Mouse (Mus musculus): ENCODE results near the gene Vkorc1. TPM values are rescaled to one million over a fixed set of nuclear protein-coding genes. Genes with fewer than 3 reads are reported as not detected.
A peak's percentile ranks its signal among the peaks of the same experiment; 100 is the strongest.

Vkorc1 gene
- total and polyA plus RNA-seq, 3 experiments, result 36.2 to 66.4 TPM; not detected in 1

DNA sequence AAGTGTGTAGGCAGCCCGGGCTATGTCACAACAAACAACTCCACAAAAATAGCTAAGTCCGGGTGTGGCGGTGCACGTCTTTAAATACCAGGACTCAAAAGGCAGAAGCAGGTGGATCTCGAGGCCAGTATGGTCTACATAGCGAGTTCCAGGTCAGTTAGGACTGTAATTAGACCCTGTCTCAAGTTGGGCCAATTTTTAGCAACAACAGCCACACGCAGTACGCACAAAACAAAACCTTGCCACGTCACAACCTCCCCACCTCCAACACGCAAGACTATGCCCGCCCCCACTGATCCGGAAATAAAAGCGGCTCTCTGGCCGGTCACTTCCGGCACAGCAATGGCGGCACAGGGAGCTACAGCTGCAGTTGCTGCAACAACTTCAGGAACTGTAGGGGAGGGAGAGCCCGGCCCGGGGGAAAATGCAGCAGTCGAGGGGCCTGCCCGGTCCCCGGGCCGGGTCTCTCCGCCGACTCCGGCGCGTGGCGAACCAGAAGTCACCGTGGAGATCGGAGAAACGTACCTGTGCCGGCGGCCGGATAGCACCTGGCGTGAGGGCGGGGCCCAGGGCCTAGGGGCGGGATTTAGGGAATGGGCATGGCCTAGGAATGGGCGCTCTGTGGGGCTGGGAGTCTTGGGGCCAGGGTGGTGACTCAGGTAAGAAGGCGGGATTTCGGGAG is 16.9 kb upstream of the Vkorc1 start, which contains the start of gene Kat8 (continued):
- TF ChIP-seq HCFC1 (IDR thresholded peaks at IDR 0.05; ENCODE audit: low read depth, low read length) (peak; percentile 97), TAL1 (IDR thresholded peaks at IDR 0.05; ENCODE audit: low read length) (no peak), NRF1 (IDR thresholded peaks at IDR 0.05; ENCODE audit: insufficient read depth, low read depth, low read length, poor library complexity, severe bottlenecking) (peak; percentile 57)

GRCm38 (mm10) chr7:127908656-127909055 is 13.2 kb upstream of the Vkorc1 start:
- H3K9me3 ChIP-seq (replicated peaks; ENCODE audit: insufficient read depth, low read length), result no peaks in the 10 kb centered on the region
- H3K27me3 ChIP-seq (ENCODE audit: control insufficient read depth in 1 of 2, insufficient read depth in 2 of 2, low read length in 2 of 2), result no peaks in the 10 kb centered on the region
- H3K4me3 ChIP-seq (ENCODE audit: control insufficient read depth in 1 of 2, insufficient read depth in 1 of 2, low read depth in 2 of 2, low read length in 2 of 2), result no peak overlapping the region
- TF ChIP-seq POLR2AphosphoS2 (IDR thresholded peaks at IDR 0.05; ENCODE audit: low read length) (no peak), SIN3A (IDR thresholded peaks at IDR 0.05; ENCODE audit: low read length) (no peak), RAD21 (IDR thresholded peaks at IDR 0.05; ENCODE audit: low read depth, low read length) (no peak), CHD2 (IDR thresholded peaks at IDR 0.05; ENCODE audit: low read length) (no peak), TAL1 (IDR thresholded peaks at IDR 0.05; ENCODE audit: low read length) (no peak), MAX (IDR thresholded peaks at IDR 0.05; ENCODE audit: low read length) (no peak), MAFK (IDR thresholded peaks at IDR 0.05; ENCODE audit: borderline replicate concordance, low read depth, low read length) (no peak), MAZ (IDR thresholded peaks at IDR 0.05; ENCODE audit: low read depth, low read length) (no peak), GABPA (IDR thresholded peaks at IDR 0.05; ENCODE audit: low read depth, low read length) (no peak), ZKSCAN1 (IDR thresholded peaks at IDR 0.05; ENCODE audit: low read depth, low read length) (no peak), ZMIZ1 (IDR thresholded peaks at IDR 0.05; ENCODE audit: low read depth, low read length) (no peak), CTCF (IDR thresholded peaks at IDR 0.05 in 2 of 3, conservative IDR thresholded peaks at IDR 0.05 in 1 of 3; ENCODE audit: control insufficient read depth in 1 of 3, insufficient read depth in 1 of 3, low read depth in 2 of 3, low read length in 3 of 3, poor library complexity in 1 of 3, severe bottlenecking in 1 of 3) (no peak), NRF1 (IDR thresholded peaks at IDR 0.05; ENCODE audit: insufficient read depth, low read depth, low read length, poor library complexity, severe bottlenecking) (no peak), POLR2A (IDR thresholded peaks at IDR 0.05; ENCODE audit: control insufficient read depth in 1 of 2, insufficient read depth in 1 of 2, low read depth in 1 of 2, low read length in 2 of 2, poor library complexity in 1 of 2) (no peak), EP300 (IDR thresholded peaks at IDR 0.05; ENCODE audit: low read depth in 1 of 2, low read length in 2 of 2) (no peak), BHLHE40 (IDR thresholded peaks at IDR 0.05; ENCODE audit: borderline replicate concordance, low read depth, low read length) (no peak), POLR2AphosphoS5 (IDR thresholded peaks at IDR 0.05; ENCODE audit: borderline replicate concordance, low read depth, low read length) (no peak), SMC3 (IDR thresholded peaks at IDR 0.05; ENCODE audit: low read depth, low read length) (no peak)
- H3K79me2 ChIP-seq (ENCODE audit: control insufficient read depth, insufficient read depth, low read length, poor library complexity), result peaks cover 9% of the 10 kb centered on the region
- peaks cover 2 to 13% of the 10 kb centered on the region in 2 experiments; a peak in 2 of 4 replicates for H3K4me1 ChIP-seq (ENCODE audit: control insufficient read depth in 1 of 2, insufficient read depth in 2 of 2, low read length in 2 of 2)
- peaks cover 0 to 4% of the 10 kb centered on the region in 2 experiments; a peak in 2 of 4 replicates for H3K36me3 ChIP-seq (ENCODE audit: control insufficient read depth in 1 of 2, insufficient read depth in 2 of 2, low read length in 2 of 2)
- no peak overlapping the region for H3K9ac ChIP-seq (ENCODE audit: control insufficient read depth, low read depth, low read length, poor library complexity, severe bottlenecking)
- no peak for DNase-seq (ENCODE audit: low read depth, low spot score)
- no peak overlapping the region for H3K27ac ChIP-seq (ENCODE audit: control insufficient read depth, low read depth, low read length)
